Mouse (Mus musculus) ES-CJ7 (cell line): ENCODE measurements around the gene Gm17689.

Experiments used
- DNase-seq: peaks from one replicate; pipeline ENCODE4 v3.0.0; 2011; ENCODE audit warnings: low read depth, low spot score

The Gm17689 gene

DNA sequence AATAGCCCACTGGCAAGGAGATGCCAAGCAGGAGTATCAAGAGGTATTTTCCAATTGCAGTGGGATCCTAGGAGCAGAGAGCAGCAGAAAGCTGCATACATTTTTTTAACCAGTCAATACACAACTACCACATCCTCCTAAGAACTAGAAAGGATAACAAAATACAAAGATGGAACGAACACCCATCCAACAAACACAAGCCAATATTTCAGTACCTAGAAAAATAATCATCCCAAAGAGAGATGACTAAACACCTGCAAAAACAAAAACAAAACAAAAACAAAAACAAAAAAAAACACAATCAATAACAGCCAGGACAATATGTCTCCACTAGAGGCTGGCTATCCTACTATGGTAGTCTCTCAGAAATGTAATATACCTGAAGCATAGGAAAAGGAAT lies at the start of gene Gm17689:
Gm17689 (minus strand) TSS at position 101 of the 400 bp plus-strand sequence.
- DNase-seq: no peak

DNA sequence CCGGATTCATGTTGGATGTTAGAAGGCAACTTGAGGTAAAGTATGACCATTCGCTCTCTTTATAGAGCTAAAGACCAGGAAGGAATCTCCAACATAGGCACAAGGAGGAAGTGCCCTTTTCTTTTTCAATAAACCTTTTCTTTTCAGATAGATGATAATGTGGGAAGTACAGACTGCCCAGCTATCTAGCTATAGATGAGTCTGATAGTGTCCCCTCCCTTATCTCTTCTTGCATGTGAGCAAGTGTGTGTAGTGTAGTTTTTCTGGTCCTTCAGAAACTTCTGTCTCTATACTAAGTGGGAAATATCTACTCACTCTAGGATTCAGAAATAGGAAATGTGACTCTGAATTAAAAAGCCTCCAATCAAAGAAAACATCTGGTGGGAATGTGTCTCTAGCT lies 40.6 kb downstream of the Gm17689 start, which contains the start of gene Gm5615:
Gm5615 (minus strand) TSS at position 101 of the 400 bp plus-strand sequence.
- no peak for DNase-seq
